Mouse (Mus musculus) liver, adult 2 months (tissue): ENCODE measurements around the gene Asb18.

Experiments
- CTCF ChIP-seq: fragments of 200-500 bp; IDR thresholded peaks from 2 replicates; pipeline ENCODE4 v1.5.1; 2011; ENCODE audit warnings: low read depth, low read length, control low read depth
- POLR2A ChIP-seq: fragments of 200-500 bp; IDR thresholded peaks from 2 replicates; pipeline ENCODE4 v1.6.1; 2011; ENCODE audit warnings: low read length, control low read depth; ENCODE audit not compliant: insufficient read depth; ENCODE audit errors: extremely low read depth

- no peak for TF ChIP-seq CTCF
- no peak for TF ChIP-seq POLR2A
These were observed 81.8 kb downstream of the Asb18 start for GRCm38 (mm10) chr1:89932616-89933015.
